Mouse (Mus musculus) embryonic facial prominence, embryonic 10.5 days (tissue): ENCODE data around the gene 1700025G04Rik. TPM values are rescaled to one million over a fixed set of nuclear protein-coding genes. Genes with fewer than 3 reads are reported as not detected.

ENCODE experiments used
- DNase-seq: peaks from one replicate; pipeline ENCODE4 v3.0.0-alpha.2; 2017; ENCODE audit warnings: low spot score
- H3K27ac ChIP-seq: fragments of 300-500 bp; sonication (generic); replicated peaks from 2 replicates; pipeline ENCODE4 v1.5.1; 2016; ENCODE audit warnings: mild to moderate bottlenecking
- H3K27me3 ChIP-seq: fragments of 300-500 bp; sonication (generic); replicated peaks from 2 replicates; pipeline ENCODE4 v1.6.1; 2016; ENCODE audit warnings: low read depth, mild to moderate bottlenecking; ENCODE audit not compliant: poor library complexity, severe bottlenecking
- H3K36me3 ChIP-seq: fragments of 300-500 bp; sonication (generic); replicated peaks from 2 replicates; pipeline ENCODE4 v1.6.1; 2016; ENCODE audit warnings: mild to moderate bottlenecking, moderate library complexity
- H3K4me1 ChIP-seq: fragments of 300-500 bp; sonication (generic); 2 replicates; pipeline ENCODE4 v1.6.1; 2016
- H3K4me3 ChIP-seq: fragments of 300-500 bp; sonication (generic); 2 replicates; pipeline ENCODE4 v1.5.1; 2016; ENCODE audit warnings: mild to moderate bottlenecking, moderate library complexity
- H3K9me3 ChIP-seq: fragments of 300-500 bp; sonication (generic); 2 replicates; pipeline ENCODE4 v1.6.1; 2016; ENCODE audit warnings: mild to moderate bottlenecking
- WGBS: fragments of 180-500 bp; shearing (Covaris S2); methylation state at CpG from one replicate; pipeline ENCODE4 v1.1.7; 2016; 5-methylcytosine and 5-hydroxymethylcytosine counted together
- polyA plus RNA-seq: library from polyadenylated mRNA; unstranded; fragments of >200 nt; fragmentation: Nextera tagmentation; extraction: Ambion mirVana; gene quantifications from 2 replicates; pipeline ENCODE4 v1.2.1, GENCODE M21; 2016

1700025G04Rik gene
- polyA plus RNA-seq, 1 experiment from 2014 or later, result 14.7 TPM

- Histone ChIP-seq H3K36me3 (no peaks in the 10 kb centered on the region), H3K4me3 (no peak overlapping the region), H3K4me1 (peaks cover 44% of the 10 kb centered on the region), H3K27ac (no peak overlapping the region), H3K27me3 (no peaks in the 10 kb centered on the region), H3K9me3 (no peaks in the 10 kb centered on the region)
- DNase-seq, result no peak
- 91% methylated on average over 4 of the region's 4 CpGs for WGBS
These were observed 48.9 kb downstream of the 1700025G04Rik start for GRCm38 (mm10) chr1:152041005-152041404.

GRCm38 (mm10) chr1:152040053-152040452, 49.9 kb downstream of the 1700025G04Rik start:
- Histone ChIP-seq H3K27me3 (no peaks in the 10 kb centered on the region), H3K36me3 (no peaks in the 10 kb centered on the region), H3K4me1 (peaks cover 51% of the 10 kb centered on the region), H3K27ac (no peak overlapping the region), H3K9me3 (no peaks in the 10 kb centered on the region), H3K4me3 (no peak overlapping the region)
- DNase-seq, result no peak
- 89% methylated on average over 7 of the region's 7 CpGs for WGBS

- H3K27me3 ChIP-seq, result no peaks in the 10 kb centered on the region
- H3K27ac ChIP-seq, result no peak overlapping the region
- WGBS, result 85% methylated on average over 8 of the region's 8 CpGs
- H3K4me3 ChIP-seq, result no peak overlapping the region
- no peaks in the 10 kb centered on the region for H3K9me3 ChIP-seq
- no peak for DNase-seq
- no peaks in the 10 kb centered on the region for H3K36me3 ChIP-seq
- H3K4me1 ChIP-seq, result peaks cover 56% of the 10 kb centered on the region
These were observed 50.3 kb downstream of the 1700025G04Rik start for GRCm38 (mm10) chr1:152039588-152039987.

- Histone ChIP-seq H3K36me3 (no peaks in the 10 kb centered on the region), H3K27me3 (no peaks in the 10 kb centered on the region), H3K4me1 (peaks cover 56% of the 10 kb centered on the region), H3K4me3 (no peak overlapping the region), H3K9me3 (no peaks in the 10 kb centered on the region), H3K27ac (no peak overlapping the region)
- DNase-seq, result no peak
- 66% methylated on average over 9 of the region's 9 CpGs for WGBS
These were observed 51.8 kb downstream of the 1700025G04Rik start for GRCm38 (mm10) chr1:152038086-152038485.

GRCm38 (mm10) chr1:152037589-152037988, 52.3 kb downstream of the 1700025G04Rik start:
- 79% methylated on average over 4 of the region's 4 CpGs for WGBS
- no peaks in the 10 kb centered on the region for H3K27me3 ChIP-seq
- peaks cover 56% of the 10 kb centered on the region for H3K4me1 ChIP-seq
- no peak overlapping the region for H3K27ac ChIP-seq
- no peak overlapping the region for H3K4me3 ChIP-seq
- H3K9me3 ChIP-seq, result 0 out of 2 replicates have a peak, but pooled peaks cover 2% of the 10 kb centered on the region
- DNase-seq, result no peak
- H3K36me3 ChIP-seq, result no peaks in the 10 kb centered on the region

- no peaks in the 10 kb centered on the region for H3K36me3 ChIP-seq
- H3K27ac ChIP-seq, result no peak overlapping the region
- peaks cover 51% of the 10 kb centered on the region for H3K4me1 ChIP-seq
- H3K9me3 ChIP-seq, result 0 out of 2 replicates have a peak, but pooled peaks cover 3% of the 10 kb centered on the region
- no peaks in the 10 kb centered on the region for H3K27me3 ChIP-seq
- H3K4me3 ChIP-seq, result no peak overlapping the region
- no peak for DNase-seq
- WGBS, result 54% methylated on average over 7 of the region's 7 CpGs
These were observed 55.2 kb downstream of the 1700025G04Rik start for GRCm38 (mm10) chr1:152034766-152035165.

GRCm38 (mm10) chr1:152033731-152034130, 56.2 kb downstream of the 1700025G04Rik start:
- Histone ChIP-seq H3K9me3 (0 out of 2 replicates have a peak, but pooled peaks cover 3% of the 10 kb centered on the region), H3K36me3 (no peaks in the 10 kb centered on the region), H3K27ac (no peak overlapping the region), H3K4me3 (no peak overlapping the region), H3K27me3 (no peaks in the 10 kb centered on the region), H3K4me1 (peaks cover 43% of the 10 kb centered on the region)
- DNase-seq, result no peak
- WGBS, result 85% methylated on average over 3 of the region's 3 CpGs

GRCm38 (mm10) chr1:152032144-152032543, 57.8 kb downstream of the 1700025G04Rik start:
- Histone ChIP-seq H3K4me1 (peaks cover 29% of the 10 kb centered on the region), H3K4me3 (no peak overlapping the region), H3K36me3 (no peaks in the 10 kb centered on the region), H3K9me3 (0 out of 2 replicates have a peak, but pooled peaks cover 3% of the 10 kb centered on the region), H3K27me3 (no peaks in the 10 kb centered on the region), H3K27ac (no peak overlapping the region)
- WGBS, result 92% methylated on average over 5 of the region's 5 CpGs
- no peak for DNase-seq

- Histone ChIP-seq H3K36me3 (no peaks in the 10 kb centered on the region), H3K4me3 (no peak overlapping the region), H3K9me3 (0 out of 2 replicates have a peak, but pooled peaks cover 3% of the 10 kb centered on the region), H3K27me3 (no peaks in the 10 kb centered on the region), H3K4me1 (peaks cover 14% of the 10 kb centered on the region), H3K27ac (no peak overlapping the region)
- WGBS, result 69% methylated on average over 6 of the region's 6 CpGs
- peak; percentile 19 for DNase-seq
These were observed 59.4 kb downstream of the 1700025G04Rik start for GRCm38 (mm10) chr1:152030546-152030945.

GRCm38 (mm10) chr1:152028718-152029117, 61.2 kb downstream of the 1700025G04Rik start:
- no peak for DNase-seq
- Histone ChIP-seq H3K9me3 (0 out of 2 replicates have a peak, but pooled peaks cover 3% of the 10 kb centered on the region), H3K4me1 (peaks cover 6% of the 10 kb centered on the region; the same call in 1 of the 2 replicates), H3K4me3 (no peak overlapping the region), H3K36me3 (no peaks in the 10 kb centered on the region), H3K27me3 (no peaks in the 10 kb centered on the region), H3K27ac (no peak overlapping the region)
- WGBS, result 89% methylated on average over 4 of the region's 4 CpGs

GRCm38 (mm10) chr1:152026762-152027161, 63.2 kb downstream of the 1700025G04Rik start:
- 92% methylated on average over 4 of the region's 4 CpGs for WGBS
- no peak overlapping the region for H3K27ac ChIP-seq

GRCm38 (mm10) chr1:152025308-152025707, 64.6 kb downstream of the 1700025G04Rik start:
- Histone ChIP-seq H3K27ac (no peak overlapping the region), H3K9me3 (peaks cover 5% of the 10 kb centered on the region; the same call in 1 of the 2 replicates)

More at GRCm38 (mm10) chr1:152026762-152027161, 63.2 kb downstream of the 1700025G04Rik start:
- Histone ChIP-seq H3K4me3 (no peak overlapping the region), H3K9me3 (peaks cover 5% of the 10 kb centered on the region; the same call in 1 of the 2 replicates), H3K36me3 (peaks cover 4% of the 10 kb centered on the region), H3K4me1 (peaks cover 6% of the 10 kb centered on the region; the same call in 1 of the 2 replicates), H3K27me3 (no peaks in the 10 kb centered on the region)
- DNase-seq, result no peak

GRCm38 (mm10) chr1:152024019-152024787, 65.7 kb downstream of the 1700025G04Rik start:
- Histone ChIP-seq H3K27me3 (no peaks in the 10 kb centered on the region), H3K4me1 (peaks cover 7% of the 10 kb centered on the region), H3K4me3 (no peak overlapping the region), H3K9me3 (peaks cover 5% of the 10 kb centered on the region; the same call in 1 of the 2 replicates), H3K36me3 (peaks cover 4% of the 10 kb centered on the region), H3K27ac (no peak overlapping the region)
- DNase-seq, result no peak
- 85% methylated on average over 18 of the region's 18 CpGs for WGBS

More at GRCm38 (mm10) chr1:152025308-152025707, 64.6 kb downstream of the 1700025G04Rik start:
- 0 out of 2 replicates have a peak, but pooled peaks cover 3% of the 10 kb centered on the region for H3K4me1 ChIP-seq
- no peaks in the 10 kb centered on the region for H3K27me3 ChIP-seq
- H3K36me3 ChIP-seq, result peaks cover 4% of the 10 kb centered on the region
- 91% methylated on average over 4 of the region's 4 CpGs for WGBS
- H3K4me3 ChIP-seq, result no peak overlapping the region
- DNase-seq, result no peak
